Mouse (Mus musculus) thymus, adult 2 months (tissue): Measurements from ENCODE around the gene Snw1. TPM values are rescaled to one million over a fixed set of nuclear protein-coding genes. Genes with fewer than 3 reads are reported as not detected.
A peak's percentile ranks its signal among the peaks of the same experiment; 100 is the strongest.

Experiments
- DNase-seq: peaks from one replicate; pipeline ENCODE4 v3.0.0; 2021
- H3K27ac ChIP-seq: fragments of 200-500 bp; 2 replicates; pipeline ENCODE4 v1.5.1; 2012; ENCODE audit warnings: low read length, control low read depth; ENCODE audit not compliant: control insufficient read depth, insufficient read depth
- H3K27me3 ChIP-seq: fragments of 200-500 bp; 2 replicates; pipeline ENCODE4 v1.6.1; 2012; ENCODE audit warnings: mild to moderate bottlenecking, low read length, moderate library complexity, mixed read lengths; ENCODE audit not compliant: control insufficient read depth, insufficient read depth
- H3K36me3 ChIP-seq: fragments of 200-500 bp; 2 replicates; pipeline ENCODE4 v1.6.1; 2012; ENCODE audit warnings: mild to moderate bottlenecking, low read length, moderate library complexity; ENCODE audit not compliant: control insufficient read depth, insufficient read depth
- H3K4me1 ChIP-seq: fragments of 200-500 bp; replicated peaks from 2 replicates; pipeline ENCODE4 v1.6.1; 2012; ENCODE audit warnings: low read length; ENCODE audit not compliant: control insufficient read depth, insufficient read depth
- H3K4me3 ChIP-seq: fragments of 200-500 bp; 2 replicates; pipeline ENCODE4 v1.5.1; 2012; ENCODE audit warnings: mild to moderate bottlenecking, low read length, control low read depth, moderate library complexity; ENCODE audit not compliant: control insufficient read depth, insufficient read depth
- CTCF ChIP-seq: fragments of 200-500 bp; IDR thresholded peaks from 2 replicates; pipeline ENCODE4 v1.5.1; 2012; ENCODE audit warnings: mild to moderate bottlenecking, control low read depth, low read length, moderate library complexity, borderline replicate concordance; ENCODE audit not compliant: control insufficient read depth, poor library complexity, insufficient read depth; ENCODE audit errors: extremely low read depth
- POLR2A ChIP-seq: fragments of 200-500 bp; IDR thresholded peaks from 2 replicates; pipeline ENCODE4 v1.6.1; 2012; ENCODE audit warnings: mild to moderate bottlenecking, low read length, control low read depth, moderate library complexity; ENCODE audit not compliant: control insufficient read depth, poor library complexity, insufficient read depth; ENCODE audit errors: extremely low read depth
- WGBS: fragments of 180-500 bp; shearing (Covaris S2); methylation state at CpG from one replicate; pipeline ENCODE4 v1.1.7; 2018; 5-methylcytosine and 5-hydroxymethylcytosine counted together
- polyA plus RNA-seq: library from polyadenylated mRNA; depleted of rRNA; stranded (reverse); fragments of >200 nt; gene quantifications from 2 replicates; pipeline ENCODE4 v1.2.3, GENCODE M21; 2012

Snw1 gene
- polyA plus RNA-seq, 1 experiment = 16.8 TPM

DNA sequence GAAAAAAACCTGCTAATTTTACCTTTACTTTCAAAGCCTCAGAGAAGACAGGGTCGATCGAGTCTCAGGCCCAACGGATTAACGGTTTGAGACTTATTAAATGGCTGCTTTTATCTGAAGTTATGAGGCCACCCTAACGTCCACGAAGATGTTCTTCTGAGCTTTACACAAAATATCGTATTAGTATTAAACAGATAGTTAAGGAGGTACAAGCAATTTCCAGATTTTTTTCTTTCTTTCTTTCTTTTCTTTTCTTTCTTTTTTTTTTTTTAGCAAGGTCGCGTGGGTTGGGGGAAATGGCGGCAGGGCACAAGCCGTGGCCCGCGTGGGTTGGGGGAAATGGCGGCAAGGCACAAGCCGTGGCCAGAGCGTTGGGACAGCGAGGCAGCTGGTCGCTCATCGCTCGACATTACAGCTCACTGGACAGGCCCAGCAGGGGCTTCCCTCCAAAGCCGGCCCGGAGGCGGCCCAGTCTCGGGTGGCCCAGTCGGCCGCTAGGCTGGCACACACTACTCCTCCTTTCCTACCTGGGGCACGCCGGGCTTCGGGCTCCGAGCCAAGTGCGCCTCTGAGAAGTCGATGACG, 28.9 kb downstream of the Snw1 start:
- TF ChIP-seq POLR2A = no peak
- TF ChIP-seq CTCF = no peak
- Histone ChIP-seq H3K27ac (0 out of 2 replicates have a peak overlapping the region, but pooled peaks have one; percentile 1), H3K4me1 (peaks cover 3% of the 10 kb centered on the region; the same call in 1 of the 2 replicates), H3K4me3 (peak overlapping the region; percentile 73), H3K27me3 (no peaks in the 10 kb centered on the region), H3K36me3 (peaks cover 30% of the 10 kb centered on the region)
- under 1% methylated on average over 33 of the region's 33 CpGs for WGBS
- no peak for DNase-seq

DNA sequence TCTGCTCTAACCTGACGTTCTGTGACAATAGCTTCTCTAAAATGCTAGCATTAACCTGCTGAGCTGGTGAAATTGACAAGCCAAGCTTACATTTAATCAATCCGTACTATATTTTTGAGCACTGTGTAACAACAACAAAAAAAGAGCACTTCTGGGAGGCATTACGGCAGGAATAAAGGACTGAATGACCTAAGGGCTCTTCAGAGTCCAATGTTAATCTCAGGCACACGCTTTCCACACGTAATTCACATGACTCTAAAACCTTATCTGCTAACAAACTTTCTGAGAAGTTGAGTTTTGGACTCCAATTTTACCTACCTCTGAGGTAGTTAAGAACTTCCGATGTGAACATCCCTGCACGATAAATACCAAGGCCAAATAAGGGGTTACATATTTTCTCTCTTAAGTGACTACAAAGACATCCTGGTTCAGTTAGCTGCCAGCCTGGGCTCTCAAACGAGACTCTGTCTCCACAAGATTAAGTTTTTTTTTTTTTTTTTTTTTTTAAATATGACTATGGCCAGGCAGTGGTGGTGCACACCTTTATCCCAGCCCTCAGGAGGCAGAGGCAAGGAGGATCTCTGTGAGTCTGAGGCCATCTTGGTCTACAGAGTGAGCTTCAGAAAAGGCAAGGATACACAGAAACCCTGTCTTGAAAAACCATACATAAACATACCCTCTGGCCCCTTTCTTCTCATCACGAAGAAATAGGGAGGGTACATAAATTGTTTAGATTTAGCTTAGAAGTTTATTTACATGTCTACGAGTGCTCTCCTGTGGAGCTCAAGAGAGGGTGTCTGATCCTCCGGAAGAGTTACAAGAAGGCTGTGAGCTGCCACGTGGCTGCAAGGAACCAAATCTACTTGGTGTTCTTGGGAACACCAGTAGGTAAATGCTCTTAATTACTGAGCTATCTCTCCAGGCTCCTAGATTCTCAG, 29.6 kb downstream of the Snw1 start:
- 19% methylated on average over 12 of the region's 12 CpGs for WGBS
- Histone ChIP-seq H3K27me3 (no peaks in the 10 kb centered on the region), H3K4me3 (peak overlapping the region; percentile 27; the same call in 1 of the 2 replicates), H3K4me1 (peaks cover 3% of the 10 kb centered on the region; the same call in 1 of the 2 replicates), H3K36me3 (peaks cover 30% of the 10 kb centered on the region), H3K27ac (no peak overlapping the region)
- no peak for TF ChIP-seq POLR2A
- TF ChIP-seq CTCF = no peak
- DNase-seq = peak; percentile 7

DNA sequence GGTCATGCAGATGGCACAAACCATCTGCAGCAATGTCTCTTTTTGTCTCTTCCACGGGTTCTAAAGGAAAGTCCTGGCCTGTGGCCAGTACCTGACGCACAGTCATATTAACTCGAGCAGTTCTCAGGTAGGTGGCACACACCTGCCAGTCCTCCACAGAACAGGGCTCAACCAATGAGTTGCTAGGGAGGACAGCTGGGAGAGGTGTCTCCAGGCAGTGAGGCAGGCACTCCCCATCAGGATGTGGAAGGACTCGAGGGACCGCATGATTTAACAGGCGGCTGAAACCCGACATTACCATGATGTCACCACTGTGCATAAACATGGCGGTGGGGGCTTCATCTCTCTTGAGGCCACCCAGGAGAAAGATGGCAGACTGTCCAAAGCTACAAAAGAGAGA, 43.2 kb downstream of the Snw1 start:
- Histone ChIP-seq H3K27me3 (no peaks in the 10 kb centered on the region), H3K27ac (no peak overlapping the region), H3K4me1 (no peaks in the 10 kb centered on the region), H3K4me3 (no peak overlapping the region), H3K36me3 (peaks cover 90% of the 10 kb centered on the region)
- DNase-seq = no peak
- 91% methylated on average over 8 of the region's 8 CpGs for WGBS
- TF ChIP-seq CTCF (no peak), POLR2A (no peak)

DNA sequence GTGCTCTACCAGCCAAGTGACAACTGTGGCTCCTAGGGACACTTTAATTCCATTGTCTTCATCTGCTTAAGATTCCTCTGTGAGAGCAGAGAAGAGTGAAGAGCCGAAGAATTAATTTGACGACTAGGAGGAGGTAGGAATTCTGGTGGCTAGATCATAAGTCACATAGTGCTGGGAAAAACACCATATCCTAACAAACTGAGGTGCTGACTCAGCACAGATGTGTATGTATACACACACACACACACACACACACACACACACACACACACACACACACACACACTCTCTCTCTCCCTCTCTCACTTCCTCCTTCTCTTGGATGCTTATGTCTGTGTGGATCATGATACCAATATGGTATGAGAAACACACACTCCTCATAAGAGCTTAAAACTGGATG, 43.8 kb downstream of the Snw1 start:
- no peak overlapping the region for H3K4me3 ChIP-seq
- TF ChIP-seq CTCF = no peak
- TF ChIP-seq POLR2A = no peak
- WGBS = 95% methylated on average over 2 of the region's 2 CpGs
- no peaks in the 10 kb centered on the region for H3K27me3 ChIP-seq
- H3K36me3 ChIP-seq = peaks cover 89% of the 10 kb centered on the region
- H3K4me1 ChIP-seq = no peaks in the 10 kb centered on the region
- no peak overlapping the region for H3K27ac ChIP-seq
- no peak for DNase-seq

GRCm38 (mm10) chr12:87426354-87427031, 45.6 kb downstream of the Snw1 start:
- TF ChIP-seq CTCF (no peak), POLR2A (no peak)
- Histone ChIP-seq H3K4me1 (no peaks in the 10 kb centered on the region), H3K4me3 (no peak overlapping the region), H3K36me3 (peaks cover 73% of the 10 kb centered on the region), H3K27ac (no peak overlapping the region), H3K27me3 (no peaks in the 10 kb centered on the region)
- DNase-seq = no peak
- WGBS = 98% methylated on average over 5 of the region's 5 CpGs

- no peak for TF ChIP-seq POLR2A
- TF ChIP-seq CTCF = no peak
- DNase-seq = no peak
- H3K4me3 ChIP-seq = no peak overlapping the region
- no peak overlapping the region for H3K27ac ChIP-seq
- peaks cover 53% of the 10 kb centered on the region for H3K36me3 ChIP-seq
- WGBS = 89% methylated on average over 3 of the region's 3 CpGs
- no peaks in the 10 kb centered on the region for H3K27me3 ChIP-seq
- H3K4me1 ChIP-seq = no peaks in the 10 kb centered on the region
Observed at GRCm38 (mm10) chr12:87424516-87424915, 47.6 kb downstream of the Snw1 start.
